Mouse (Mus musculus) mouse embryonic stem cell (cell line): ENCODE data around the gene Olfr372.
"Not testable (repeated sequence)": the region's sequence is repeated elsewhere in the genome, so short reads cannot be mapped to it uniquely, and the experiment has no call there.

Experiments used
- in situ Hi-C, 2 experiments: fragments of 300-500 bp; cut with MboI; formaldehyde crosslinking; loops; 1 replicate in 1 of 2; 3 replicates in 1 of 2; pipeline ENCODE4 v1.14.3; 2019 to 2020; ENCODE audit warnings: low sequenced_read_pairs in 2 of 2, low pct_unique_long_range_greater_than_20kb in 1 of 2, mixed read lengths in 1 of 2; ENCODE audit not compliant: unreplicated experiment in 1 of 2

The Olfr372 gene

GRCm38 (mm10) chr8:72082877-72083276, 41.9 kb downstream of the Olfr372 start, which contains the start of gene Olfr373:
TSS of gene Olfr373 (plus strand) at chr8:72083177.
- in situ Hi-C loops, result not testable (repeated sequence)

DNA sequence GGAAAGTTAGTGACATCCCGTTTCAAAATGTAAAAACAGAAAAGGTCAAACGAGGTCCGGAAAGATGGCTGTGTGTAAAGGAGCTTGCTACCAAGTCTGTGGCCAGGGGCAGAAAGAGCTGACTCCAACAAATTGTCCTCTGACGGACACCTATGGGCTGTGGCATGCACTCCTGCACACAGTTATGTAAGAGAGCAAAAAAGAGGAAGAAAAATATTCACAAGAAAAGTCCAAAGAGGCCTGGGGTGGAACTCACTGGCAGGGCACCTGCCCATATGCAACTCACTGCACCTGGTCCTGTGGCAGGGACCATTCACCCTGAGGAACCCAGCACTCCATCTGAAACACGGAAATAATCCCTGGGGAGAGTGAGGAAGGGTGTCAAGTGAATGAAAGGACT, 43.7 kb downstream of the Olfr372 start:
- in situ Hi-C loops, result no loop called here

DNA sequence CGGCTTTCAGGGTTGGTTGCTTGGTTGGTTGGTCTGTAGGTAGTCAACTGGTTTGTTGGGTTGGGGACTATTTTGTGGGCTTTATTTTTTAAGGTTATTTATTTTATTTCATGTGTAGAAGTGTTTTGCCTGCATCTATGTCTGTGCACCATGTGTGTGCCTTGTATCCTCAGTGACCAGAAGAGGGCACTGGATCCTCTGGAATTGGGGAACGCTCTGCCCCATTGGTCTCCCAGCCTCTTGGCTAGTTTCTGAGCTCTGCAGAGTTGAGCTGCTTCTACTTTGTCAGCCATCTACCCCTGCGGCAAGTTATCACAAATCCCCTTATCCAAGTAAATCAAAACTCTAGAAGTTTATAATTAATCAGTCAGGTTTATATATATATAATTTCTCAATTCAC, 46.6 kb downstream of the Olfr372 start:
- in situ Hi-C loops, result not testable (repeated sequence)

DNA sequence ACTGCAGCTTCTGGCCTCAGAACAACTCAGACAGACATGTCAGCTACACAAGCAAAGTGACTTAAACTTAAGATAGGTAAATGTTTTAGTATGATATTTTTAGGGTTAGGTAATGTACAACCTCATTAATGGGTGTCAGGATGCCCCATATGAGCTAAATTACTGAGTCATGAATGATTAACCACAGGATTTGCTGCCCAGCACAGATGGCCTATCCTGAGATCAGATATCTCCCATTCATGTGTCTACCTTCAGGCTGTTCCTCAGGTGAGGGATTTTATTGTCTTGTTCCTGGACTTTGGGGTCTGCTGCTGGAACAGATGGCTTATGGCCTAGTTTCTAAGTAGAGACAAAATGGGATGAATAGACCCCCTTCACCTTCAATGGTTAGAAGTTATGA, 55.7 kb downstream of the Olfr372 start:
- in situ Hi-C loops, result loop anchor here in 1 of 2 experiments (10.0 kb wide), 1 partner anchor 52 kb away; the partner anchor contains the start of gene Olfr372

DNA sequence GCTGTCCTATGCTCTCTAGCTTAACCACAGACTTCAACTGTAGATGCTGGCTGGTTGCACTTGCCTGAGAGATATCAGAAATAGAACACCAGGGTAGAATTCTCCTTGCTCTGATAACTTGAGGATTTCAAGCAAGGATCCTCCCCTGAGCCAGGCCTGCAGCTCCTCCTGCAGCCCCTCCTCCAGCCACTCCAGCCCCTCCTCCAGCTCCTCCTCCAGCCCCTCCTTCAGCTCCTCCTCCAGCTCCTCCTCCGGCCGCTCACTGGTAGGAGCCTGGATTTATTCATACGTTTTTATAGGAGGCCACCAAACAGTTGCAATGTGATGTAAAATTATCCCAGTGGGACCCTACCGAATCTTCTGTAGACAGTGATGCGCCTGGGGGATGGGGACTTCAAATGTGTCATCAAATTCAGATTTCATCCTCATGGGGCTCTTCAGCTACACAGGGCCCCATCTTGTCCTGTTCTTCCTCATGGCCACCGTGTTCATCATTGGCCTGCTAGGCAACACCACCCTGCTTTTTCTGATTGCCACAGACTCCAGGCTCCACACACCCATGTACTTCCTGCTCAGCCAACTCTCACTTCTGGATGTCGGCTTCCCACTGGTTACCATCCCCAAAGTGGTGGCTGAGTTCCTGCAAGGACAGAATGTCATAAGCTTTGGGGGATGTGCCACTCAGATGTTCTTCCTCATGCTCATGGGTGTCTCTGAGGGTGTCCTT, 58.5 kb downstream of the Olfr372 start:
- in situ Hi-C loops, result loop anchor here in 1 of 2 experiments (10.0 kb wide), 1 partner anchor 55 kb away; the partner anchor contains the start of gene Olfr372

GRCm38 (mm10) chr8:72105165-72105564, 64.1 kb downstream of the Olfr372 start:
- in situ Hi-C loops, result no loop called here

- in situ Hi-C loops, result no loop called here
Measured at GRCm38 (mm10) chr8:72106740-72107139, 65.7 kb downstream of the Olfr372 start, which contains the start of gene Olfr374. TSS of gene Olfr374 (plus strand) at chr8:72107040.
